Mouse (Mus musculus): ENCODE measurements at regions not wholly inside any gene's neighbourhood (a gene's known extent, or its start where the extent isn't known, plus 50 kb on each side); places are given as distances from the start of the nearest gene placed in this dataset.

DNA sequence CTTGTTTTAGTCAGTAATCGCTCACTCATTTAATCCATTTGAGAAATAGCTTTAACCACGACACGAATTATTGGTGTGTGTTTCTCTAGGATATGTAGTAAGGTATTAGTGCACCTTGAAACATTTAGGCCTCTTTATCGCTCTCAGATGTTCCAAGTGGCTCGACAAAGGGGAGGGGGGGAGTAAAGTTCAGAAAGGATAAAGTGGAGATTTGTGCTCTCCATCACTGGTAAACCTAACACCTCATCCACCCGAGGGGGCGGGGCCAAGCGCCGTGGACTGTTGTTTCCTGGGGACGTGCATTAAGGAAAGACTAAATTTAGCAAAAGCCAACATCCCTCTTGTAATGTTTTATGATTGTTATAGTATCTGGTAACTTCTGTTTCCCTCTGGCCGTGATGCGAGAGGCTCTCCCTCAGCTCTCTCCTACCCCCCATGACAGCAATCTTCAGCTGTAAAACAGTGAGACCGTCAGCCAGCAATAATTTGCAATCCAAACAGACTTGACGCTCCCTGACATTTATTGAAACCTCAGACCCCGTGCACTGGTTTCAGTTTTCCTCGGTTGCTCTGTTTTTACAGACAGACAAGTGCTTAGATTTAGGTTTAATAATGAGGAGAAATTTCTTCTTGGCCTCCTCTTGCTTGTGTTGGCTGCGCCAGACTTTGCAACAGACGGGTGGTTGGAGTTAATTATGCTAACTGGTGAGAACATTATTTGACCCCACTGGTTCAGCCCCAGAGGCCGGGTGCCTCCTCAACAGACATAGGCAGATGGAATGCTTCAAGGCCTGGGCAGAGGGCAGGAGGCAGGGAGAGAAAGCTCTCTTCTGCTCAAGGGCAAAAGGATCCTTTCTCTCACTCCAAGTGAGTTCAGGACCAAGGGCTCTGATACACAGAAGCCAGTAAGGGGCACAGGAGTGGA lies 542.8 kb upstream of the Sox9 start:
- H3K4me3 ChIP-seq = no peak overlapping the region
- peak overlapping the region; percentile 61 for H3K4me2 ChIP-seq (ENCODE audit: low read depth)

DNA sequence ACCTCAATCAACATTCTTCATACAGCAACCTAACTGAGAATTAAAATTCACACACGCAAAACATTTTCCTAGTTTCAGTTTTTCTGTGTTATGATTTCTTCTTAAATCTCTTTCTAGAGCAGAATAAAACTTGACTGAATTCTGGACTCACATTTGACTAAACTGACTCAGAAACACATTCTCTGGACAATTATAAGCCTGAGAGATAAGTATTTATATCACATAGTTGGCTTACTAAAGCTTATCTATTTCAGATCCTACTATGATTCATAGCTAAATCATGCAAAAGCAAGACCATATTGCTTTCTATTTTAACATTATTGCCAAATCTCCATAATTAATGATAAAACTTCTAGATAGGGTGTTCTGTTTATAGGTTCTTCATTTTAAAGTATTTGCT lies 529.5 kb upstream of the Sox9 start:
- Histone ChIP-seq H3K4me2 (ENCODE audit: low read depth) (no peak overlapping the region), H3K4me3 (no peak overlapping the region), H3ac (ENCODE audit: control insufficient read depth, insufficient read length) (no peak overlapping the region), H3K79me2 (ENCODE audit: control insufficient read depth, insufficient read depth) (no peaks in the 10 kb centered on the region), H3K36me3 (ENCODE audit: control insufficient read depth, insufficient read depth) (no peaks in the 10 kb centered on the region), H3K27me3 (ENCODE audit: control insufficient read depth, insufficient read depth, insufficient read length) (no peaks in the 10 kb centered on the region)
- TF ChIP-seq REST (IDR thresholded peaks at IDR 0.05; ENCODE audit: insufficient read depth, insufficient read length) = no peak
- TF ChIP-seq MYOD1 (IDR thresholded peaks at IDR 0.05; ENCODE audit: control insufficient read depth in 1 of 3, insufficient read length in 2 of 3, low read depth in 2 of 3) = no peak
- TF ChIP-seq SRF (IDR thresholded peaks at IDR 0.05; ENCODE audit: control insufficient read depth, insufficient read length, low read depth) = no peak
- TF ChIP-seq MYOG (IDR thresholded peaks at IDR 0.05; ENCODE audit: control insufficient read depth in 1 of 3, insufficient read depth in 1 of 3, insufficient read length in 2 of 3, low read depth in 2 of 3) = no peak
- no peak for TF ChIP-seq TCF3 (IDR thresholded peaks at IDR 0.05; ENCODE audit: insufficient read length, low read depth)
- TF ChIP-seq TCF12 (IDR thresholded peaks at IDR 0.05; ENCODE audit: insufficient read depth, poor library complexity, severe bottlenecking) = no peak
- no peak for TF ChIP-seq CEBPB (IDR thresholded peaks at IDR 0.05; ENCODE audit: insufficient read depth, poor library complexity, severe bottlenecking)
- no peak for TF ChIP-seq E2F4 (IDR thresholded peaks at IDR 0.05; ENCODE audit: insufficient read depth)
- no peak for TF ChIP-seq USF1 (IDR thresholded peaks at IDR 0.05; ENCODE audit: low read depth)

More for the DNA sequence above, 542.8 kb upstream of the Sox9 start:
- no peaks in the 10 kb centered on the region for H3K36me3 ChIP-seq (ENCODE audit: control insufficient read depth, insufficient read depth)
- no peaks in the 10 kb centered on the region for H3K27me3 ChIP-seq (ENCODE audit: control insufficient read depth, insufficient read depth, insufficient read length)
- no peak overlapping the region for H3ac ChIP-seq (ENCODE audit: control insufficient read depth, insufficient read length)
- TF ChIP-seq MAX (IDR thresholded peaks at IDR 0.05; ENCODE audit: low read depth) = no peak
- no peak for TF ChIP-seq MYOG (IDR thresholded peaks at IDR 0.05; ENCODE audit: control insufficient read depth in 1 of 3, insufficient read depth in 1 of 3, insufficient read length in 2 of 3, low read depth in 2 of 3)
- no peak for TF ChIP-seq POLR2AphosphoS2 (IDR thresholded peaks at IDR 0.05; ENCODE audit: insufficient read length, low read depth)
- no peak for TF ChIP-seq TCF12 (IDR thresholded peaks at IDR 0.05; ENCODE audit: insufficient read depth, poor library complexity, severe bottlenecking)
- no peak for TF ChIP-seq E2F4 (IDR thresholded peaks at IDR 0.05; ENCODE audit: insufficient read depth)
- no peak for TF ChIP-seq POLR2A (IDR thresholded peaks at IDR 0.05; ENCODE audit: insufficient read length, low read depth)
- no peak for TF ChIP-seq REST (IDR thresholded peaks at IDR 0.05; ENCODE audit: insufficient read depth, insufficient read length)
- TF ChIP-seq CEBPB (IDR thresholded peaks at IDR 0.05; ENCODE audit: insufficient read depth, poor library complexity, severe bottlenecking) = no peak
- no peak for TF ChIP-seq TCF3 (IDR thresholded peaks at IDR 0.05; ENCODE audit: insufficient read length, low read depth)
- no peak for TF ChIP-seq MYOD1 (IDR thresholded peaks at IDR 0.05; ENCODE audit: control insufficient read depth in 1 of 3, insufficient read length in 2 of 3, low read depth in 2 of 3)
- no peak for TF ChIP-seq USF1 (IDR thresholded peaks at IDR 0.05; ENCODE audit: low read depth)
- TF ChIP-seq SRF (IDR thresholded peaks at IDR 0.05; ENCODE audit: control insufficient read depth, insufficient read length, low read depth) = no peak
- H3K79me2 ChIP-seq (ENCODE audit: control insufficient read depth, insufficient read depth) = no peaks in the 10 kb centered on the region

DNA sequence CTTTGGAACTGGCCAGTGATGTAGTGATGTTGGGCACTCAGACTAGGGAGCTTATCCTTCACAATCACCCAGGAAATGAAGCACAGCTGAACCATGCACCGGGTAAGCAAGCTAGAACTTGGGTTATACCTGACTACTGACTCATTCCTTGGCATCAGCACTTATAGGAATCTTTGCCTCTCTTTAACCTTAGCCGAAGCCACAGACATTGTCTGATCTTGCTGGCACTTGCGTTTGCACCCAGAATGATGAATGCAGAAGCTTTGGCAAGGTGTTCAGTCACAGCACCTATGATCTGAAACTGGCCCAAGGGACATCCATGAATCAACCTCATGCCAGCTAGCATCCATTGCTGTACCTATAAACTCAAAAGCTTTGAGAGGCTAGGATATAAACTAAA lies 529.0 kb upstream of the Sox9 start:
- no peaks in the 10 kb centered on the region for H3K27me3 ChIP-seq (ENCODE audit: control insufficient read depth, insufficient read depth, insufficient read length)
- H3ac ChIP-seq (ENCODE audit: control insufficient read depth, insufficient read length) = no peak overlapping the region
- H3K36me3 ChIP-seq (ENCODE audit: control insufficient read depth, insufficient read depth) = no peaks in the 10 kb centered on the region
- no peak overlapping the region for H3K4me3 ChIP-seq
- H3K79me2 ChIP-seq (ENCODE audit: control insufficient read depth, insufficient read depth) = no peaks in the 10 kb centered on the region
- no peak for TF ChIP-seq POLR2AphosphoS2 (IDR thresholded peaks at IDR 0.05; ENCODE audit: insufficient read length, low read depth)
- TF ChIP-seq SRF (IDR thresholded peaks at IDR 0.05; ENCODE audit: control insufficient read depth, insufficient read length, low read depth) = no peak
- no peak for TF ChIP-seq MYOG (IDR thresholded peaks at IDR 0.05; ENCODE audit: control insufficient read depth in 1 of 3, insufficient read depth in 1 of 3, insufficient read length in 2 of 3, low read depth in 2 of 3)
- no peak for TF ChIP-seq USF1 (IDR thresholded peaks at IDR 0.05; ENCODE audit: low read depth)
- no peak for TF ChIP-seq MYOD1 (IDR thresholded peaks at IDR 0.05; ENCODE audit: control insufficient read depth in 1 of 3, insufficient read length in 2 of 3, low read depth in 2 of 3)
- TF ChIP-seq POLR2A (IDR thresholded peaks at IDR 0.05; ENCODE audit: insufficient read length, low read depth) = no peak
- TF ChIP-seq REST (IDR thresholded peaks at IDR 0.05; ENCODE audit: insufficient read depth, insufficient read length) = no peak
- TF ChIP-seq TCF3 (IDR thresholded peaks at IDR 0.05; ENCODE audit: insufficient read length, low read depth) = no peak
- TF ChIP-seq CEBPB (IDR thresholded peaks at IDR 0.05; ENCODE audit: insufficient read depth, poor library complexity, severe bottlenecking) = no peak
- TF ChIP-seq MAX (IDR thresholded peaks at IDR 0.05; ENCODE audit: low read depth) = no peak
- no peak for TF ChIP-seq TCF12 (IDR thresholded peaks at IDR 0.05; ENCODE audit: insufficient read depth, poor library complexity, severe bottlenecking)
- TF ChIP-seq E2F4 (IDR thresholded peaks at IDR 0.05; ENCODE audit: insufficient read depth) = no peak
- no peak overlapping the region for H3K4me2 ChIP-seq (ENCODE audit: low read depth)

DNA sequence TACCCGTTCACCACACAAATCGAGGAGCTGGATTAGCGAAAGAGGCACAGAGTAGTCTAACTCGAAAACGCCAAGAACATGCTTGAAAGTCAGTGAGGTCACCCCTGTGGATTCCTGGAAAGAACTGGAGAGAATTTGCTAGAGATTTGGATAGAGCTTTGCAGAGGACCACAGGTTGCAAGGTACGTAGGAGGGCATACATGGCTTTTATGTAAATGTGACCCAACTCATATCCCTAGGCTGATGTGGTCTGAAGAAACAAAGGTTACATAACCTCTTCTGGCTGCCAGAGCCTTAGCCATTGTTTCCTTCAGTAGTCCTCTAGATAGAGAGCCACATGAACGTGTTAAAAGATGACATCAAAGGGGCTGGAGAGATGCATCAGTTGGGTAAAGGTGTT lies 525.7 kb upstream of the Sox9 start:
- Histone ChIP-seq H3K4me2 (ENCODE audit: low read depth) (no peak overlapping the region), H3K27me3 (ENCODE audit: control insufficient read depth, insufficient read depth, insufficient read length) (no peaks in the 10 kb centered on the region), H3K79me2 (ENCODE audit: control insufficient read depth, insufficient read depth) (no peaks in the 10 kb centered on the region), H3ac (ENCODE audit: control insufficient read depth, insufficient read length) (no peak overlapping the region), H3K36me3 (ENCODE audit: control insufficient read depth, insufficient read depth) (no peaks in the 10 kb centered on the region), H3K4me3 (no peak overlapping the region)
- no peak for TF ChIP-seq CEBPB (IDR thresholded peaks at IDR 0.05; ENCODE audit: insufficient read depth, poor library complexity, severe bottlenecking)
- no peak for TF ChIP-seq MAX (IDR thresholded peaks at IDR 0.05; ENCODE audit: low read depth)
- TF ChIP-seq USF1 (IDR thresholded peaks at IDR 0.05; ENCODE audit: low read depth) = no peak
- no peak for TF ChIP-seq TCF3 (IDR thresholded peaks at IDR 0.05; ENCODE audit: insufficient read length, low read depth)
- TF ChIP-seq SRF (IDR thresholded peaks at IDR 0.05; ENCODE audit: control insufficient read depth, insufficient read length, low read depth) = no peak
- no peak for TF ChIP-seq POLR2AphosphoS2 (IDR thresholded peaks at IDR 0.05; ENCODE audit: insufficient read length, low read depth)
- no peak for TF ChIP-seq MYOG (IDR thresholded peaks at IDR 0.05; ENCODE audit: control insufficient read depth in 1 of 3, insufficient read depth in 1 of 3, insufficient read length in 2 of 3, low read depth in 2 of 3)
- no peak for TF ChIP-seq E2F4 (IDR thresholded peaks at IDR 0.05; ENCODE audit: insufficient read depth)
- TF ChIP-seq MYOD1 (IDR thresholded peaks at IDR 0.05; ENCODE audit: control insufficient read depth in 1 of 3, insufficient read length in 2 of 3, low read depth in 2 of 3) = no peak
- TF ChIP-seq TCF12 (IDR thresholded peaks at IDR 0.05; ENCODE audit: insufficient read depth, poor library complexity, severe bottlenecking) = no peak
- TF ChIP-seq REST (IDR thresholded peaks at IDR 0.05; ENCODE audit: insufficient read depth, insufficient read length) = no peak
- no peak for TF ChIP-seq POLR2A (IDR thresholded peaks at IDR 0.05; ENCODE audit: insufficient read length, low read depth)
